ENCODE assay signal across 10 mouse cellular contexts in the genomic region with DNA sequence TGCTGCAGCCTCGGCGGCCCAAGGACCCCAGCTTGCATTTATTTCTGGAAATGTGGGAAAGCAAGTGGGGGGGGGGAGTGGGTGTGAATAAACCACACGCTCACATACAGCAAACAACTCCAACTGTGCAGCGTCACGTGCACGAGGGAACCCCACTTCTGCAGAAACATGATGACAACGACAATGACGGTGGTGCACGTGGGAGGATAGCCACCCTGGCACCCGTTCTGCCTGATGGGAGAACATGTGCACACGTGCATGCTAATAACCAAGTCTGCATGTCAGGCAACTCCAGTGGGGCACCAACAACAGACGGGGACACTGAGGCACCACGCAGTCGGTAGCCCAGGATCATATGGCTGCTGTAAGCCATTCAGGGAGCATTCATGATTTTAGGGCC. TPM values are rescaled to one million over a fixed set of nuclear protein-coding genes. Genes with fewer than 3 reads are reported as not detected.
DNase-seq lines count a peak whose midpoint lies in the region; ATAC-seq and TF ChIP-seq lines count a peak whose summit lies in the region.
"Had no signal": no experiment of that assay in that cellular context is flagged by ENCODE, and none has a peak within 500 bp of the region (broad histone marks: within the 10 kb centered on the region; RNA-seq: fewer than 3 reads in every experiment).

No protein-coding gene starts in this region.

- H3K4me2 ChIP-seq in midbrain, embryonic 11.5 days = peak overlapping the region; percentile 14; the same call in 1 of the 2 replicates
- no peak overlapping the region for H3K4me2 ChIP-seq in midbrain, postnatal 0 days (ENCODE audit: low read depth, low read length, poor library complexity, severe bottlenecking)
- peak overlapping the region; percentile 30; the same call in 1 of the 2 replicates for H3K4me2 ChIP-seq in forebrain, embryonic 13.5 days
- no peak overlapping the region for H3K4me2 ChIP-seq in hindbrain, embryonic 16.5 days (ENCODE audit: low read length)

- TF ChIP-seq CTCF in midbrain, postnatal 0 days (IDR thresholded peaks at IDR 0.05) = no peak

- H3K27me3 ChIP-seq in midbrain, embryonic 11.5 days (ENCODE audit: control insufficient read depth, insufficient read depth, low read length) = no peaks in the 10 kb centered on the region
- H3K27me3 ChIP-seq in midbrain, postnatal 0 days (ENCODE audit: insufficient read depth, low read length) = no peaks in the 10 kb centered on the region
- H3K27me3 ChIP-seq in forebrain, embryonic 13.5 days = no peaks in the 10 kb centered on the region
- H3K27me3 ChIP-seq in hindbrain, embryonic 16.5 days (replicated peaks; ENCODE audit: control insufficient read depth, insufficient read depth, low read length) = no peaks in the 10 kb centered on the region

- 80% methylated on average over 14 of the region's 14 CpGs for WGBS in midbrain, embryonic 11.5 days
- 71% methylated on average over 14 of the region's 14 CpGs for WGBS in midbrain, postnatal 0 days
- 73% methylated on average over 14 of the region's 14 CpGs for WGBS in forebrain, embryonic 13.5 days
- 46% methylated on average over 14 of the region's 14 CpGs for WGBS in hindbrain, embryonic 16.5 days

- no peak overlapping the region for H3K27ac ChIP-seq in midbrain, embryonic 11.5 days (ENCODE audit: low read depth, low read length)
- H3K27ac ChIP-seq in midbrain, postnatal 0 days (ENCODE audit: low read depth, low read length) = no peak overlapping the region
- H3K27ac ChIP-seq in forebrain, embryonic 13.5 days = peak overlapping the region; percentile 73
- H3K27ac ChIP-seq in hindbrain, embryonic 16.5 days (ENCODE audit: low read depth, low read length) = peak overlapping the region; percentile 1; the same call in 1 of the 2 replicates

- no peak overlapping the region for H3K4me3 ChIP-seq in midbrain, embryonic 11.5 days (ENCODE audit: low read depth, low read length)
- H3K4me3 ChIP-seq in midbrain, postnatal 0 days (ENCODE audit: low read depth, low read length) = no peak overlapping the region
- no peak overlapping the region for H3K4me3 ChIP-seq in forebrain, embryonic 13.5 days
- no peak overlapping the region for H3K4me3 ChIP-seq in hindbrain, embryonic 16.5 days (ENCODE audit: low read length)

- ATAC-seq in midbrain, embryonic 11.5 days (ENCODE audit: low FRiP score) = no peak
- ATAC-seq in midbrain, postnatal 0 days (ENCODE audit: low FRiP score) = no peak
- ATAC-seq in forebrain, embryonic 13.5 days = peak; percentile 11; the same call in 1 of the 2 replicates
- ATAC-seq in hindbrain, embryonic 16.5 days = no peak

- H3K9me3 ChIP-seq in midbrain, embryonic 11.5 days (ENCODE audit: control insufficient read depth, low read length) = no peaks in the 10 kb centered on the region
- H3K9me3 ChIP-seq in midbrain, postnatal 0 days (ENCODE audit: low read length) = no peaks in the 10 kb centered on the region
- H3K9me3 ChIP-seq in forebrain, embryonic 13.5 days (replicated peaks) = no peaks in the 10 kb centered on the region
- H3K9me3 ChIP-seq in hindbrain, embryonic 16.5 days (ENCODE audit: control insufficient read depth, low read length) = no peaks in the 10 kb centered on the region

- peak overlapping the region; percentile 41; the same call in 1 of the 2 replicates for H3K9ac ChIP-seq in midbrain, embryonic 11.5 days (ENCODE audit: low read length)
- H3K9ac ChIP-seq in midbrain, postnatal 0 days (replicated peaks; ENCODE audit: low read length, poor library complexity, severe bottlenecking) = no peak overlapping the region
- H3K9ac ChIP-seq in forebrain, embryonic 13.5 days = peak overlapping the region; percentile 28; the same call in 1 of the 2 replicates
- H3K9ac ChIP-seq in hindbrain, embryonic 16.5 days (ENCODE audit: low read depth, low read length) = 0 out of 2 replicates have a peak overlapping the region, but pooled peaks have one; percentile 15

- DNase-seq in midbrain, embryonic 11.5 days (ENCODE audit: low spot score, missing footprints) = no peak
- no peak for DNase-seq in midbrain, postnatal 0 days (ENCODE audit: low spot score)
- peak; percentile 57 for DNase-seq in right cerebral cortex, postnatal 14 days
- no peak for DNase-seq in lung, postnatal 4 days
- no peak for DNase-seq in ovary, postnatal 14 days (ENCODE audit: low spot score)
- DNase-seq: embryo, embryonic 11 days; liver; spleen, adult 18-20 months had no signal

- no peaks in the 10 kb centered on the region for H3K36me3 ChIP-seq in midbrain, embryonic 11.5 days (ENCODE audit: control insufficient read depth, insufficient read depth, low read length)
- no peaks in the 10 kb centered on the region for H3K36me3 ChIP-seq in midbrain, postnatal 0 days (ENCODE audit: insufficient read depth, low read length)
- H3K36me3 ChIP-seq in forebrain, embryonic 13.5 days (ENCODE audit: poor library complexity, severe bottlenecking) = no peaks in the 10 kb centered on the region
- H3K36me3 ChIP-seq in hindbrain, embryonic 16.5 days (ENCODE audit: control insufficient read depth, insufficient read depth, low read length) = no peaks in the 10 kb centered on the region

- H3K4me1 ChIP-seq in midbrain, embryonic 11.5 days (ENCODE audit: control insufficient read depth, insufficient read depth, low read length) = peaks cover 63% of the 10 kb centered on the region
- peaks cover 2% of the 10 kb centered on the region; the same call in 1 of the 2 replicates for H3K4me1 ChIP-seq in midbrain, postnatal 0 days (ENCODE audit: insufficient read depth, low read length)
- H3K4me1 ChIP-seq in forebrain, embryonic 13.5 days = peaks cover 79% of the 10 kb centered on the region
- peaks cover 40% of the 10 kb centered on the region for H3K4me1 ChIP-seq in hindbrain, embryonic 16.5 days (ENCODE audit: control insufficient read depth, insufficient read depth, low read depth, low read length)

RNA-seq across cellular contexts. Expression of gene Prex1, which starts 37.1 kb away (rescaled TPM):
- 16.5 and 19.8 TPM in 2 replicates for polyA plus RNA-seq in midbrain, embryonic 11.5 days (2014; fragmentation: Nextera tagmentation; extraction: Ambion mirVana)
- 37.1 and 53.8 TPM in 2 replicates for total RNA-seq in midbrain, postnatal 0 days (2014; rRNA removed)
- 17.4 and 18.0 TPM in 2 replicates for polyA plus RNA-seq in midbrain, postnatal 0 days (2015; fragmentation: Nextera tagmentation; extraction: Ambion mirVana)
- polyA plus RNA-seq in forebrain, embryonic 13.5 days (2015; fragmentation: Nextera tagmentation; extraction: Ambion mirVana) = 28.6 and 32.7 TPM in 2 replicates
- 27.3 and 32.5 TPM in 2 replicates for polyA plus RNA-seq in hindbrain, embryonic 16.5 days (2015; fragmentation: Nextera tagmentation; extraction: Ambion mirVana)

Comparison
In these comparisons a context has a peak if more than half of its experiments do, and no peak if none do; other contexts are left out.
1. H3K4me2 ChIP-seq: peak in midbrain, embryonic 11.5 days (single experiment) and forebrain, embryonic 13.5 days (single experiment); none in midbrain, postnatal 0 days (single experiment) and hindbrain, embryonic 16.5 days (single experiment).
2. H3K27ac ChIP-seq: peak in forebrain, embryonic 13.5 days (single experiment) and hindbrain, embryonic 16.5 days (single experiment); none in midbrain, embryonic 11.5 days (single experiment) and midbrain, postnatal 0 days (single experiment).